Mouse (Mus musculus) midbrain, embryonic 10.5 days (tissue): ENCODE results near the gene Tspyl4. TPM values are rescaled to one million over a fixed set of nuclear protein-coding genes. Genes with fewer than 3 reads are reported as not detected.
A peak's percentile ranks its signal among the peaks of the same experiment; 100 is the strongest.
"Not testable (repeated sequence)": the region's sequence is repeated elsewhere in the genome, so short reads cannot be mapped to it uniquely, and the experiment has no call there.

Experiments used
- DNase-seq: peaks from one replicate; pipeline ENCODE4 v3.0.0-alpha.2; 2017; ENCODE audit warnings: low spot score
- H3K27ac ChIP-seq: fragments of 300-500 bp; sonication (generic); replicated peaks from 2 replicates; pipeline ENCODE4 v1.5.1; 2016; ENCODE audit warnings: mild to moderate bottlenecking
- H3K27me3 ChIP-seq: fragments of 300-500 bp; sonication (generic); 2 replicates; pipeline ENCODE4 v1.6.1; 2016; ENCODE audit warnings: low read depth, mild to moderate bottlenecking; ENCODE audit not compliant: poor library complexity, severe bottlenecking
- H3K36me3 ChIP-seq: fragments of 300-500 bp; sonication (generic); 2 replicates; pipeline ENCODE4 v1.6.1; 2016; ENCODE audit warnings: mild to moderate bottlenecking, moderate library complexity
- H3K4me1 ChIP-seq: fragments of 300-500 bp; sonication (generic); 2 replicates; pipeline ENCODE4 v1.6.1; 2016
- H3K4me3 ChIP-seq: fragments of 300-500 bp; sonication (generic); 2 replicates; pipeline ENCODE4 v1.5.1; 2016; ENCODE audit warnings: mild to moderate bottlenecking, moderate library complexity
- H3K9me3 ChIP-seq: fragments of 300-500 bp; sonication (generic); replicated peaks from 2 replicates; pipeline ENCODE4 v1.6.1; 2016; ENCODE audit warnings: mild to moderate bottlenecking
- WGBS: fragments of 180-500 bp; shearing (Covaris S2); methylation state at CpG from one replicate; pipeline ENCODE4 v1.1.7; 2016; 5-methylcytosine and 5-hydroxymethylcytosine counted together
- polyA plus RNA-seq: library from polyadenylated mRNA; unstranded; fragments of >200 nt; fragmentation: Nextera tagmentation; extraction: Ambion mirVana; gene quantifications from 2 replicates; pipeline ENCODE4 v1.2.1, GENCODE M21; 2016

The Tspyl4 gene
- 38.1 and 61.6 TPM in 2 replicates for polyA plus RNA-seq

- Histone ChIP-seq H3K4me3 (peak within 1 kb of the TSS; percentile 71), H3K36me3 (no peaks in the 10 kb centered on the region), H3K4me1 (peaks cover 40% of the 10 kb centered on the region), H3K27me3 (0 out of 2 replicates have a peak, but pooled peaks cover 4% of the 10 kb centered on the region), H3K27ac (peak within 1 kb of the TSS; percentile 83), H3K9me3 (no peaks in the 10 kb centered on the region)
- under 1% methylated on average over 38 of the region's 38 CpGs for WGBS
- peak; percentile 92 for DNase-seq
Measured at GRCm38 (mm10) chr10:34297299-34297979, at the start of gene Tspyl4. TSS of gene Tspyl4 (plus strand) at chr10:34297442.

GRCm38 (mm10) chr10:34247757-34248156 is 49.5 kb upstream of the Tspyl4 start:
- Histone ChIP-seq H3K9me3 (no peaks in the 10 kb centered on the region), H3K27ac (peak overlapping the region; percentile 72), H3K4me3 (no peak overlapping the region), H3K36me3 (no peaks in the 10 kb centered on the region), H3K4me1 (peaks cover 15% of the 10 kb centered on the region), H3K27me3 (no peaks in the 10 kb centered on the region)
- 43% methylated on average over 3 of the region's 3 CpGs for WGBS
- DNase-seq, result no peak

GRCm38 (mm10) chr10:34249594-34249993 is 47.6 kb upstream of the Tspyl4 start:
- H3K27ac ChIP-seq, result no peak overlapping the region
- 82% methylated on average over 2 of the region's 2 CpGs for WGBS
- no peaks in the 10 kb centered on the region for H3K9me3 ChIP-seq
- DNase-seq, result no peak
- peaks cover 15% of the 10 kb centered on the region for H3K4me1 ChIP-seq
- H3K27me3 ChIP-seq, result no peaks in the 10 kb centered on the region
- H3K36me3 ChIP-seq, result no peaks in the 10 kb centered on the region
- no peak overlapping the region for H3K4me3 ChIP-seq

GRCm38 (mm10) chr10:34252833-34253232 is 44.4 kb upstream of the Tspyl4 start:
- 95% methylated on average over 9 of the region's 9 CpGs for WGBS
- not testable (repeated sequence) for H3K4me1 ChIP-seq, H3K4me3 ChIP-seq, H3K36me3 ChIP-seq, H3K27ac ChIP-seq, H3K9me3 ChIP-seq, H3K27me3 ChIP-seq, DNase-seq

GRCm38 (mm10) chr10:34265106-34265505 is 32.1 kb upstream of the Tspyl4 start:
- H3K9me3 ChIP-seq, result no peaks in the 10 kb centered on the region
- no peaks in the 10 kb centered on the region for H3K4me1 ChIP-seq
- H3K36me3 ChIP-seq, result no peaks in the 10 kb centered on the region
- no peak overlapping the region for H3K4me3 ChIP-seq
- no peak for DNase-seq
- WGBS, result 88% methylated on average over 4 of the region's 4 CpGs
- no peaks in the 10 kb centered on the region for H3K27me3 ChIP-seq
- no peak overlapping the region for H3K27ac ChIP-seq

- H3K4me3 ChIP-seq, result no peak overlapping the region
- no peak for DNase-seq
- no peaks in the 10 kb centered on the region for H3K36me3 ChIP-seq
- H3K27ac ChIP-seq, result no peak overlapping the region
- no peaks in the 10 kb centered on the region for H3K9me3 ChIP-seq
- 79% methylated on average over 5 of the region's 5 CpGs for WGBS
- no peaks in the 10 kb centered on the region for H3K4me1 ChIP-seq
- no peaks in the 10 kb centered on the region for H3K27me3 ChIP-seq
Measured at GRCm38 (mm10) chr10:34267312-34268070, 29.8 kb upstream of the Tspyl4 start.

- H3K27me3 ChIP-seq, result no peaks in the 10 kb centered on the region
- 79% methylated on average over 7 of the region's 7 CpGs for WGBS
- DNase-seq, result no peak
- H3K4me1 ChIP-seq, result no peaks in the 10 kb centered on the region
- no peaks in the 10 kb centered on the region for H3K9me3 ChIP-seq
- no peak overlapping the region for H3K4me3 ChIP-seq
- no peak overlapping the region for H3K27ac ChIP-seq
- no peaks in the 10 kb centered on the region for H3K36me3 ChIP-seq
Measured at GRCm38 (mm10) chr10:34271681-34272080, 25.6 kb upstream of the Tspyl4 start.

- peaks cover 10% of the 10 kb centered on the region for H3K36me3 ChIP-seq
- 33% methylated on average over 13 of the region's 13 CpGs for WGBS
- H3K4me1 ChIP-seq, result peaks cover 32% of the 10 kb centered on the region
- no peaks in the 10 kb centered on the region for H3K9me3 ChIP-seq
- H3K27me3 ChIP-seq, result no peaks in the 10 kb centered on the region
- H3K27ac ChIP-seq, result no peak overlapping the region
- H3K4me3 ChIP-seq, result peak overlapping the region; percentile 79
- DNase-seq, result peak; percentile 49
Measured at GRCm38 (mm10) chr10:34280591-34281175, 16.6 kb upstream of the Tspyl4 start.

GRCm38 (mm10) chr10:34281211-34281961 is 15.9 kb upstream of the Tspyl4 start:
- peaks cover 15% of the 10 kb centered on the region for H3K36me3 ChIP-seq
- H3K4me1 ChIP-seq, result peaks cover 32% of the 10 kb centered on the region
- no peak for DNase-seq
- H3K9me3 ChIP-seq, result no peaks in the 10 kb centered on the region
- WGBS, result 24% methylated on average over 14 of the region's 14 CpGs
- H3K4me3 ChIP-seq, result peak overlapping the region; percentile 79
- peak overlapping the region; percentile 93 for H3K27ac ChIP-seq
- no peaks in the 10 kb centered on the region for H3K27me3 ChIP-seq

GRCm38 (mm10) chr10:34281962-34282388 is 15.3 kb upstream of the Tspyl4 start, which contains the start of gene Tspyl1:
TSS of gene Tspyl1 (plus strand) at chr10:34282190.
- Histone ChIP-seq H3K27ac (peak within 1 kb of the TSS; percentile 93), H3K36me3 (peaks cover 20% of the 10 kb centered on the region), H3K4me1 (peaks cover 32% of the 10 kb centered on the region), H3K27me3 (no peaks in the 10 kb centered on the region), H3K9me3 (no peaks in the 10 kb centered on the region), H3K4me3 (peak within 1 kb of the TSS; percentile 79)
- peak; percentile 96 for DNase-seq
- WGBS, result under 1% methylated on average over 38 of the region's 38 CpGs

GRCm38 (mm10) chr10:34282420-34283238 is 14.6 kb upstream of the Tspyl4 start:
- WGBS, result 4% methylated on average over 47 of the region's 47 CpGs
- peak; percentile 52 for DNase-seq
- Histone ChIP-seq H3K4me1 (peaks cover 32% of the 10 kb centered on the region), H3K27me3 (no peaks in the 10 kb centered on the region), H3K27ac (peak overlapping the region; percentile 93), H3K4me3 (peak overlapping the region; percentile 79), H3K9me3 (no peaks in the 10 kb centered on the region), H3K36me3 (peaks cover 26% of the 10 kb centered on the region)
